Mouse (Mus musculus): ENCODE results near the gene Snx18.

DNA sequence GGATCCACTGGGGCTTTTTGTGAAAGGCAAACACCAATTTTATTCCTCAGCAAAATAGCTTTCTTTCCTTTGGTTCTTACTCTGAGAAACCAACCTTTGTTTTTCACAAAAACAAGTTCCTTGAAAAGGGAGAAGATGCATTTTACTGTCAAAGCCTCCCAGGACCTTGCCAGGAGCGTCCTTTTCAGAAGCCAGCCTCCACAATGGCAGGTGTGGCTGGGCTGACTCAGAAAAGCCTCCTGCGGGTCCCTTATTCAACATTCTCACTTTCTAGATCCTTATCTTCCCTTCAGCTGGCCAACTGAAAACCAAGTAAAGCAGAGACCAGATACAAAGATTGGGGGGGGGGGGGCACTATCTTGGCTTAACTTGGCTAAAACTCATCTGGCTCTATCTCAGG lies 48.8 kb downstream of the Snx18 start:
- TF ChIP-seq CTCF (IDR thresholded peaks at IDR 0.05; ENCODE audit: insufficient read depth, low read depth, low read length) (no peak), POLR2A (IDR thresholded peaks at IDR 0.05; ENCODE audit: insufficient read depth, low read depth, low read length) (no peak)

All from olfactory bulb, adult 2 months (tissue).